Mouse (Mus musculus): ENCODE results near the gene Setd7.

DNA sequence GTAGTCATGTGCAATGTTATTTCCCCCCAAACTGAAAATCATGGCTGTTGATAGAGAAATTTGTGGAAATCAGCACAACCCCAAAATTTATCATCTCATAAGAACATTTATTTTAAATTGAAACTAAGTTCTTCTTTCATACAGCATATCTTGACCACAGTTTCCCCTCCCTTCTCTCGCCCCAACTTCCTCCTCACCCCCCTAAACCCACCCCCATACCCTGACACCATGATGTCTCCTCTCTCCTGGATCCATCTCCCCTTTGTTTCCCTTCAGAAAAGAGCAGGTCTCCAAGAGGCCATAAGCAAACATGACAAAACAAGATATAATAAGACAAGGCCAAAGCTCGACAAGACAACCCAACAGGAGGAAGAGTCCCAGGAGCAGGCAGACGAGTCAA lies 43.8 kb upstream of the Setd7 start:
- TF ChIP-seq CTCF (conservative IDR thresholded peaks at IDR 0.05; ENCODE audit: insufficient read depth, insufficient read length, low read depth, low read length) (no peak), POLR2A (IDR thresholded peaks at IDR 0.05; ENCODE audit: low read depth, low read length) (no peak)

Data from kidney, adult 2 months (tissue).